Mouse (Mus musculus) embryo, embryonic 9.5 days (tissue): ENCODE measurements around the gene Shisa7.
"Not testable (repeated sequence)": the region's sequence is repeated elsewhere in the genome, so short reads cannot be mapped to it uniquely, and the experiment has no call there.

Experiments used
- DNase-seq: peaks from one replicate; pipeline ENCODE4 v3.0.0-alpha.2; 2017; ENCODE audit errors: extremely low spot score

Shisa7 gene

DNA sequence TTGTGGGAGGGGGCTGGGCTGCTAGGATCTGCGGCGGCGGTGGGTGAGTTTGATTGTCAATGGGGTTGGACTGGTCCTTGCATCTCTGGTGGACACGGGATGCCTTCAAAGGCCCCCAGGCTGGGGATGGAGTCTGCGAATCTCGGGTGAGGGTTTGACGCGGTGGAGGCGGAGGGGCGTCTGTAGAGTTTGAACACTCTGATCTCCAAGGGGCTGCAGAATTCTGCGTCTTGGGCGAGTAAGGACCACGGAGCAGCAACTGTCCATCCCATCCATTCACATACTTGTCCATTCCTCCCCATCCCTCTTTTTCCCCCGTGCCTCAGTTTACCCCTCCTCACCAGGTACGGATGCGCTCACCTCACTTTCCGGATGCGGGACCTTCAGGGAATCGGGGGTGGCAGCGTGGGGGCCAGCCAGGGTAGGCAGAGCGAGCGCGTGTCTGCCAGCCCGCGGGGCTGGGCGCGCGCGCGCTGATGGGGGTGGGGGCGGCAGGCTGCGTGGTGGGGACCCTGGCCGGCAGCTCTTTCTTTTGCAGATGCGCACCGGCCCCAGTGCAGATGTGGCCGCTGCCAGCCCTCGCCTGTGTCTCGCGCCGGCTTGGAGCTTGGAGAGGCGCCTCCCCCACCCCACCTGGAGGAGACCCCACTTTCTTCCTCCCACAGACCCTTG, at the start of gene Shisa7:
Gene Shisa7, minus strand, starts transcription at position 452 of the 672 bp plus-strand sequence.
- no peak for DNase-seq

GRCm38 (mm10) chr7:4886680-4887079, 42.2 kb upstream of the Shisa7 start:
- DNase-seq: no peak

GRCm38 (mm10) chr7:4879036-4879435, 34.5 kb upstream of the Shisa7 start:
- not testable (repeated sequence) for DNase-seq

DNA sequence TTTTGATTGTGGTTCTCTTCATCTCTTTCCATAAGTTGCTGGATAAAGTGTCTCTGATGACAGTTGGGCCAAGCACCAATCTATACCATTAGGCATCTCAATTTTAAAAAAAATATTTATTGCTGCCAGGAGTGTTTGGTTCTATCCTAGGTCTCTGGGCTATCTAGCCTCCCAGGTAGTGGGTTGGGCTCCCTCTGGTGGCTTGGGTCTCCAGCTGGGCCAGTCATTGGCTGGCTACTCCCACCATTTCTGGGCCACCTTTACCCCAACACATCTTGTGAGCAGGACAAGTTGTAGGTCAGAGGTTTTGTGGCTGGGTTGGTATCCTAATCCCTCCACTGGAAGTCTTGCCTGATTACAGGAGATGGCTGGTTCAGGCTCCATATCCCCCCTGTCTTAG, 33.7 kb upstream of the Shisa7 start:
- DNase-seq: no peak

DNA sequence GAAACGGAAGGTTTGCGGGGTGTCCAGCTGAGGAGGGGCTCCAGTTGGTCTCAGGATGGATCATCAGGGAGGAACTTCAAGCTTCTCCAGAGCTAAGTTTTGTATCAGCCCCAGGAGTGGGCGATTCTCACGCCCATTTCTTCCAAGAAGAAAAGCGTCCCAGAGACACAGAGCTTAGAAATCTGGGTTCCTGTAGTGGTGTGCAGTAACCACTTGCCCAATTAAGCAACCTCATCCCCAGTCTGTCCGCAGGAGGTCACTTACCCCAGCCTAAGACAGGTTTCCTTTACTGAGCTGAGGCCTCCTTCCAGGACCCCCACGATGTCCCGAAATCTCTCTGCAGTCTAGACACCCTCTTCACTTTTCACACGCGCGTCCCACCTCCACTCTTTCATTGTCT, 32.7 kb upstream of the Shisa7 start:
- DNase-seq: no peak

DNA sequence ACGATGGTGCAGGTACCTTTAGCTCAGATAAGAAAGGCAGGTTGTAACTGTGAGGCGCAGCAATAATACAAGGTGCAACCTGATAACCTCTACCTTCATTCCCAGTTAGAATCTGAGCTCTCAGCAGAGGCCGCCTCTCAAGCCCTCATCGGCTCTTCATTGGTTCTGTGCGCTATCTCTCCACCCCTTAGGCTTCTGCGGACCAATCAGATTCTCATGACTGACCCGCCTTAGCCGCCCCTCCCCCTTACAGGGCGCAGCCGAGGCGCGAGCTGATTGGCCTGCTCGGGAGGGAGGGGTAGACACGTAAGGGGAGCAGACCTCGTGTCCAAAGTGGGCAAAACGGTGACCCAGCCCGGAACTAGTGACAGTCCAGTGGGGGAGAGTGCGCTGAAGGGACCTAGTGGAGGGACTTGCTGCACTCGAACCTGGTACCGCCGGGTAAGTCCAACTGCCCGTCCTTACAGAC, 32.3 kb upstream of the Shisa7 start, which contains the start of gene Isoc2a:
Gene Isoc2a, plus strand, starts transcription at position 401 of the 469 bp plus-strand sequence.
- peak; percentile 93 for DNase-seq

DNA sequence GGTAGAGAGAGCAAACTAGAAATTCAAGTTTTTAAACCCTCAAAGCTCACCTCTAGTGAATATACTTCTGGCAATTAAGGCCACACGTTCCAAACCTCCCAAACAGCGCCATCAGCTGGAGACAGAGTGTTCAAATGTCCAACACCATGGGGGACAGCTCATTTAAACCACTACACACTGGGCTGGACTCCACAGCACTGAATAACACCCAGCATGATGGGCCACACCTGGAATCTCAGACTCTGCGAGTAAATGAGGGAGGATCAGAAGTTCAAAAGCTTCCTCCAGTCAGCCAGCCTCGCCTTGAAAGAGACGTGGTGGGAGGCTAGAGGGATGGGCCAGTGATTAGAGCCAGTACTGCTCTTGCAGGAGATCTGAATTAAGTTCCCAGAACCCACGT, 25.6 kb upstream of the Shisa7 start, which contains the start of gene Isoc2b:
Gene Isoc2b, minus strand, starts transcription at position 126 of the 400 bp plus-strand sequence.
- no peak for DNase-seq

DNA sequence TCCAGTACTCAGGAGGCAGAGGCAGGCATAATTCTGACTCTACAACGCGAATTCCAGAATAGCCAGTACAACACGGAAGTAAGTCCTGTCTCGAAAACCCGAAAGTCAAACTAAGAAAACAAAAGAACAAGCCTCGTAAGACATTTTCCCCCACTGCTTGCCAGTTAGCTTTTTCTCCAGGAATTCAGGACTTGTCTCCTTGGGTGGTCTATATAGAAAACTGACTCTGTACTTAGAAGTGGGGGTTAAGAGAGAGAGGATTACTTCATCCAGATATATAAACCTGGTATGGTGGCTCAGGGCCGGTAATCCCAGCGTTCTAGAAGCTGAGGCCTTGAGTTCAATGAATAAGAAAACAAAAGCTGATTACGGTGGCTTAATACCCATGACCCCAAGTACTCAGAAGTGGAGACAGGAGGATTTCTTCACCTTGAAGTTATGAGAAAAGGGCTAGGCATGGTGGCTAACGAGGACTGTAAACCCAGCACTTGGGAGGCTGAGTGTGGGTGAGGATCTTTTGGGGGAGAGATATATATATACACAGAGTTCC, 22.2 kb upstream of the Shisa7 start:
- peak; percentile 9 for DNase-seq

GRCm38 (mm10) chr7:4865579-4866493, 21.3 kb upstream of the Shisa7 start:
- peak; percentile 94 for DNase-seq

- DNase-seq: peak; percentile 45
Measured at GRCm38 (mm10) chr7:4865090-4865489, 20.6 kb upstream of the Shisa7 start.

DNA sequence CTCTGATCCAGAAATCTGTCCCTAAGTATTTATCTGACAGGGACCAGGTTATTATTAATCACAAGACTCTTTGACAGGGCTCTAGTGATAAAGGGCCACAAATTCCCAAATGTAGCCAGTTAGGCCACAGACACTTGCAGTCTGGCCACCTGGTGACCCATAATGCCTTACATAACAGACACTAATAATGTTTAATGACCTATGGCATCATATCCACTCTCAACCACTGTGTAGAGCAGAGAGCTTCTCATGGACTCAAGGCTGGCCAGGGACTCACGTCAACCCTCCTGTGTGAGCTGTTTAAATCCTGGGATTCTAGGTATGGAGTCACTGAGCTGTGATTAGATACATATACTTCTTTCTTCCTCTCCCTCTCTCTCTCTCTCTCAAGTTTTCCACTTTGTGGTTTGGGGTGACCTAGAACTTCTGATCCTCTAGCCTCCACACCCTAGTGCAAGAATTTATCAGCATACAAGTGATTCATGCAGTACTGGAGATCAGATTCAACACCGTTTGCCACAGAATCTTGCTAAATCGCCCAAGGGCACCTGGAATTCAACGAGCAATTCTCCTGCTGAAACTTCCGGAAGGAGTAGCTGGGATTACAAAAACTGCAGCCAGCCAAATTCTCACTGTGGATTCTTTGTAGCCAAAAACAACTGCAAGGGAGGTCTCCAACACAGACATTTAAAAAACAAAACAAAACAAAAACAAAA, 19.8 kb upstream of the Shisa7 start:
- no peak for DNase-seq

DNA sequence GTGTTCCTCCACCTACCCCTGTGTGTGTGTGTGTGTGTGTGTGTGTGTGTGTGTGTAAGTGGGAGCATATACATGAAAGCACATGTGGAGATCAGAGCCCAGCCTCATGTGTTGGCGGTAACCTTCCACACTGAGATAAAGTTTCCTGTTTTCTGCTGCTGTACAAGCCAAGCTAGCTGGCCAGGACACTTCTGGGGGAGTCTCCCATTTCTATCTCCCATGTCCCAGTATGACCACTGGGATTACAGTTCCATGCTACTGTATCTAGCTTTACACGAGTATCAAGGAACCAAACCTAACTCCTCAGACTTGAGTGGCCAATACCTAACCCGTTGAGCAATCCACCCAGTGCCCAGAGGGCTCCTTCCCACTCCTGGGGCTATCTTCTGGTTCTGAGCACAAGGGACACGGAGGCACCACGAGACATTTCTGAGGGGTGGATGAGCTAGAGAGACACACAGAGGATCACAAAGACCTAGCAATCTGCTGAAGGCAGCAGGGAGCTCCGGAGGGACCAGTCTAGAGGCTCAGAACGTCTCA, 19.1 kb upstream of the Shisa7 start:
- no peak for DNase-seq

- DNase-seq: no peak
Measured at GRCm38 (mm10) chr7:4863041-4863440, 18.5 kb upstream of the Shisa7 start.

- not testable (repeated sequence) for DNase-seq
Measured at GRCm38 (mm10) chr7:4860926-4861325, 16.4 kb upstream of the Shisa7 start.

DNA sequence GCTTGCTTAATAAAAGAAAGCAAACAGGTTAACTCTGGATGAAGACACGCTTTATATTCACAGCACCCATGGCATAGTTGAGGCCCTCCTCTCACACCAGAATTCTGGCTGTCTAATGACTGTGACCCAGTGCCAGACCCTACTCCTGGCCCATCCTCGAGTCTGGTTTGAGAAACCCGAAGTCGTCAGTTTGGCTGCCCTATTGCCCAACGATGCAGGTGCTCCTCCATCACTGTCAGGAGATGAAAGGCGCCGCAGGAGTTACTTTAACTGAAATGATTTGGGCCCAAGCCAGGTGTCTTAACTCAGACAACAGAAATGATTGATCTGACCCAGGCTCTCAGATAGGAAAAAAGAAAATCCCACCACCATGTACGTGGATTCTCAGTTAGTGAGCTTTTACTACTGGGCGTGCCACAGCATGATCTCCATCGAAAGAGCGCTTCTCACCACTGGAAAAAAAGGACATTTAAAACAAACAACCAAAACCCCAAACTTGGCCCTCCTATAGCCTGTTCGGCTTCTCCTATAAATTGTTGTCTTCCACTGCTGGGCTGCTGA, 15.0 kb upstream of the Shisa7 start:
- DNase-seq: no peak

DNA sequence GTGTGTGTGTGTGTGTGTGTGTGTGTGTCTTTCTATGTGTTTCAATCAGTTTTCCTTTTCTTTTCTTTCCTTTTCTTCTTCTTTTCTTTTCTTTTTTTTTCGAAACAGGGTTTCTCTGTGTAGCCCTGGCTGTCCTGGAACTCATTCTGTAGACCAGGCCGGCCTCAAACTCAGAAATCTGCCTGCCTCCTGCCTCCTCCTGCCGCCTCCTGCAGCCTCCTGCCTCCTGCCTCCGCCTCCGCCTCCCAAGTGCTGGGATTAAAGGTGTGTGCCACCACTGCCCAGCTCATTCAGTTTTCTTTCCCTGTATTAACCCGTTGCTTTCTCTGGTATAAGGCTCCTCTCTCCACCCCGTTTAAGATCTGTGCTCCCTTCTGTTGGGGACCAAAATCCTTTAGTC, 12.8 kb upstream of the Shisa7 start:
- no peak for DNase-seq

DNA sequence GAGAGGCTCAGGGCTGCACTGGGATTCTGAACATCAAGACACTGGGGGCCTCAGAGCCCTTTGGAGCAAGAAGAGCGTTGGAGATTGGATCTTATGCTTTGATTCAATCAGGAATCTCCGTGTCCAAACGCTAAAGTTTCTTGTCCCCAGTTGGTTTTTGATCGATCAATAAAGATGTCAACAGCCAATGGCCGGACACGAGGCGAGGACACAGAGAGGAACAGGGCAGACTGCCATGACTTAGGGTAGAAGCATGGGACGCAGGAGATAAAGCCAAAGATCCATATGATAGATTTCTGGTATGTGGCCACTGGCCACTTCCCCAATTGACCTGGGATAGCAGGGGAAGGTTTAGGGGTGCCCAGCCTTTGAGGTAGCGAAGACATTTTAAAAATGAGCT, 12.0 kb upstream of the Shisa7 start:
- no peak for DNase-seq

DNA sequence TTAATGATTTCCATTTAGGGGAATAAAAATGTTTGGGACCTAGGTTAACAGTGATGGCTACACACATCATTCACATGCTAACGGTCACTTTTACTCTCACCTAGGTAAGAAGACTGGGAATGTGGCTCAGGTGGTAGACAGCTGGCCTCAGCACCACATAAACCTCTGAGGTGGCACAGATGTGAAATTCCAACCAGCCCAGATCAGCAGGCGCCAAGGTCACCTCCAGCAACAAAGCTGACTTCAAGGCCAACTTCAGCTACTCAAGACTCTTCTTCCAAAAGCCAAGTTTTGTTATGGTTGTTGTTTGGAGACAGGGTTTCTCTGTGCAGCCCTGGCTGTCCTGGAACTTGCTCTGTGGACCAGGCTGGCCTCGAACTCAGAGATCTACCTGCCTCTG, 9.1 kb upstream of the Shisa7 start:
- no peak for DNase-seq

- no peak for DNase-seq
Measured at GRCm38 (mm10) chr7:4851315-4851688, 6.8 kb upstream of the Shisa7 start.

DNA sequence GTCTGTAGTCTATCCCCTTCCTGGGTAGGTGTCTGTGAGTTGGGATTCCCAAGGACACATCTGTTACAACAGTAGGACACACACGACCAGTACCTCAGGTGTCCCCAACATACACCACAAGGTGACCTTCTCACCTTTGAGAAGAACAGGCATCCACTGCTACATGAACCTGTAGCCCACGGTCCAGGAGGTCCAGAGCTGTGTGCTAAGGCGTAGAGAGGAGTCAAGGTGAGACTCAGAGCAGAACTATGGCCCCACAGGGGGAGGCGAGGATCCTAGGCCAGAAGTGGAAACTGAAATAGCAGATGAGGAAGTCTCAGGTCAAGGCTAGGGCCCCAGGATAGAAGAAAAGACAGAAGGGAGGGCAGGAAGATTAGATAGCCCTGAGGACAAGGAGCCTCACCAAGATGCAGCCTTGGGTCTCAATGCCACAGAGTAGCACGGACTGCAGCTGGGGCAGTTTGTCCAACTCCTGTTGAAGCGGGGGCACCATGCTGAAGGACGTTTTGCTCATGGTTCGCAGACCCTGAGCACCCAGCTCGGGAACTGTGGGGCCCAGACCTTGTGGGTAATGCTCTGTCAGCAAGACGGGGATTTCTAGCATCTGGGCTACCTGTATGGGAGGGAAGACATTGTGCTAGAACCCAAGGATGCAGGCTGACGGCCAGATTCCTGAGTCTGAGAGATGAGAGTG, 6.3 kb upstream of the Shisa7 start:
- DNase-seq: no peak

DNA sequence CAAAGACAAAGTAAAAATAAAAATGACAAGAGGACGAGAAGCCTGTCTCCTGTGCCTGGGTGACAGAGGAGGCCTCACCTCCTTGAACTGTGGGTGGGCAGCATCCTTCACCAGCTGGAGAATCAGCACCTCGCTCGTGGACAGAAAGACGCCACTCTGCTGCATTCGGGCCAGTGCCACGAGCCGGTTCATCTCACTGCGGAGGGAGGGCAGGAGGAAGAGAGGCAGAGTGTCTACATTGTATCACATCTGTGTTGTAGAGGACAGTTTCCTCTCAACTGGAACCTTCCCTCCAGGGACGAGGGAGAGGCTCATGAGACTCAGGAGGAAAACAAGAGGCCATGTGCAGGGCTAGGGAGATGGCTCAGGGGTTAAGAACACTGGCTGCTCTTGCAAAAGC, 4.9 kb upstream of the Shisa7 start:
- no peak for DNase-seq
